Mouse (Mus musculus) gastrocnemius, postnatal 10 days (tissue): ENCODE results near the gene Trip6. TPM values are rescaled to one million over a fixed set of nuclear protein-coding genes. Genes with fewer than 3 reads are reported as not detected.

Source experiments
- DNase-seq: peaks from one replicate; pipeline ENCODE4 v3.0.0; 2021; ENCODE audit warnings: mixed read lengths
- long read RNA-seq, 2 experiments: library from polyadenylated mRNA; stranded (forward); transcript quantifications; one replicate each; pipeline ENCODE4 v2.0.0; 2021
- total RNA-seq, 2 experiments: library from RNA; stranded (reverse); gene quantifications; 2 replicates each; pipeline ENCODE4 v1.2.3; 2021

Gene Trip6
- total RNA-seq: 10 to 100 TPM; 13.1 to 17.3 TPM
- long read RNA-seq, experiment 1, transcript Trip6-201 (9 exons, 2,168 nt): major isoform, 29 of 33 reads
- long read RNA-seq, experiment 1, partial matches to known transcripts: 1 of 33 reads
- long read RNA-seq, experiment 1, other reads (novel, unspliced or antisense): 3 of 33 reads
- long read RNA-seq, experiment 2, transcript Trip6-201 (9 exons, 2,168 nt): major isoform, 14 of 17 reads
- long read RNA-seq, experiment 2, partial matches to known transcripts: 2 of 17 reads
- long read RNA-seq, experiment 2, other reads (novel, unspliced or antisense): 1 of 17 reads

- peak; percentile 92 for DNase-seq
Observed at GRCm38 (mm10) chr5:137314193-137315083, at the start of gene Trip6. Trip6 (minus strand) TSS chr5:137314404.

- no peak for DNase-seq
Observed at GRCm38 (mm10) chr5:137358382-137358781, 44.2 kb upstream of the Trip6 start.

GRCm38 (mm10) chr5:137354091-137354490 lies 39.9 kb upstream of the Trip6 start:
- DNase-seq: no peak

GRCm38 (mm10) chr5:137352011-137352975 lies 38.1 kb upstream of the Trip6 start:
- DNase-seq: no peak

GRCm38 (mm10) chr5:137351394-137351793 lies 37.2 kb upstream of the Trip6 start:
- no peak for DNase-seq

GRCm38 (mm10) chr5:137351058-137351380 lies 36.8 kb upstream of the Trip6 start:
- DNase-seq: no peak

- DNase-seq: no peak
Observed at GRCm38 (mm10) chr5:137350205-137351057, 36.2 kb upstream of the Trip6 start.

- DNase-seq: peak; percentile 85
Observed at GRCm38 (mm10) chr5:137349384-137350204, 35.4 kb upstream of the Trip6 start, which contains the start of gene Ephb4. Ephb4 (plus strand) TSS chr5:137350109.

GRCm38 (mm10) chr5:137348482-137349383 lies 34.5 kb upstream of the Trip6 start:
- peak; percentile 49 for DNase-seq

GRCm38 (mm10) chr5:137347856-137348255 lies 33.7 kb upstream of the Trip6 start:
- DNase-seq: no peak

- no peak for DNase-seq
Observed at GRCm38 (mm10) chr5:137346983-137347382, 32.8 kb upstream of the Trip6 start.

GRCm38 (mm10) chr5:137346388-137346787 lies 32.2 kb upstream of the Trip6 start:
- no peak for DNase-seq

GRCm38 (mm10) chr5:137345821-137346220 lies 31.6 kb upstream of the Trip6 start:
- DNase-seq: no peak

GRCm38 (mm10) chr5:137343869-137344268 lies 29.7 kb upstream of the Trip6 start:
- DNase-seq: no peak

GRCm38 (mm10) chr5:137343412-137343811 lies 29.2 kb upstream of the Trip6 start:
- no peak for DNase-seq

GRCm38 (mm10) chr5:137342407-137343012 lies 28.3 kb upstream of the Trip6 start:
- no peak for DNase-seq

- DNase-seq: no peak
Observed at GRCm38 (mm10) chr5:137340222-137340621, 26.0 kb upstream of the Trip6 start.

- peak; percentile 33 for DNase-seq
Observed at GRCm38 (mm10) chr5:137339290-137339979, 25.2 kb upstream of the Trip6 start.
